Mouse (Mus musculus): ENCODE measurements at regions not wholly inside any gene's neighbourhood (a gene's known extent, or its start where the extent isn't known, plus 50 kb on each side); places are given as distances from the start of the nearest gene placed in this dataset.
"Not testable (repeated sequence)": the region's sequence is repeated elsewhere in the genome, so short reads cannot be mapped to it uniquely, and the experiment has no call there.

GRCm38 (mm10) chr14:9492228-9492627, 826.2 kb upstream of the 4930452B06Rik start:
- DNase-seq (ENCODE audit: low spot score) = no peak

- DNase-seq (ENCODE audit: low spot score) = no peak
These were observed 822.5 kb upstream of the 4930452B06Rik start for GRCm38 (mm10) chr14:9488585-9488984.

DNA sequence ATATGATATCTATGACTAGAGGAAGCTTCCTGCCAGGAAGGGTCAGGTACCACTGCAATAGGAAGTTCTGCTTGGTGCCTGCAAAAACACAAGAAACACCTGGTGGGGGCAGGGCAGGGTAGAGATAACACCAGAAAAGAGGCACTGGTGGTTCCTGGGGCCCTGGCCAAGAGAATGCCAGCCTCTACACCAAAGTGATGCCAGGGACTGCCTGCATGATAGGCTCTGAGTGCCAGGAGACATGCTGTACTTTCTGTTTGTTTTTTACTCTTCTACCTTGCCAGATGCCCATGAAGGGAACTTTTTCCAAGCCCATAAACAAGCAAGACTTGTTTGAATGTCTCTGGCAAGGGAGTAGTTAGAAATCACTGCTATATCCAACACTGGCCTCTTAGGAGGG, 812.9 kb upstream of the 4930452B06Rik start:
- no peak for DNase-seq (ENCODE audit: low spot score)

DNA sequence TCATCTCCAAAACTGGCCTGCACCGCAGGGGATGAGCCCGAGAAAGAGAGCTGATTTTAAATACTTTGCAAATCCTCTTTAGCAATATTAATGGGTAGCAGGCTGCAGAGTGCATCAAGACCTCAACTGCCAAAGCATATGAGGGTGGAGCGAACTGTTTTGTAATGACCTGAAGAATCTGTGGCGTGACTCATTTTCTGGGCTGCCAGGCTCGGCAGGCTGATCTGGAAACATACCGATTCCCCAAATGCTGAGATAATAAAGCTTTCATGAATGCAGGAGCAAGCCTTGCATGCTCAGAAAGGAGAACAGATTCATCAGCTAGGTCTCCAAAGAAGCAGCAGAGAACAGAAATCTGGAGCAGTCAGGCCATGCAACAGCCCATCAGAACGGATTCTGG, 809.1 kb upstream of the 4930452B06Rik start:
- DNase-seq (ENCODE audit: low spot score) = no peak

GRCm38 (mm10) chr14:9469686-9470085, 803.6 kb upstream of the 4930452B06Rik start:
- no peak for DNase-seq (ENCODE audit: low spot score)

- no peak for DNase-seq (ENCODE audit: low spot score)
These were observed 802.6 kb upstream of the 4930452B06Rik start for GRCm38 (mm10) chr14:9468654-9469053.

GRCm38 (mm10) chr14:9467690-9468458, 801.8 kb upstream of the 4930452B06Rik start:
- no peak for DNase-seq (ENCODE audit: low spot score)

DNA sequence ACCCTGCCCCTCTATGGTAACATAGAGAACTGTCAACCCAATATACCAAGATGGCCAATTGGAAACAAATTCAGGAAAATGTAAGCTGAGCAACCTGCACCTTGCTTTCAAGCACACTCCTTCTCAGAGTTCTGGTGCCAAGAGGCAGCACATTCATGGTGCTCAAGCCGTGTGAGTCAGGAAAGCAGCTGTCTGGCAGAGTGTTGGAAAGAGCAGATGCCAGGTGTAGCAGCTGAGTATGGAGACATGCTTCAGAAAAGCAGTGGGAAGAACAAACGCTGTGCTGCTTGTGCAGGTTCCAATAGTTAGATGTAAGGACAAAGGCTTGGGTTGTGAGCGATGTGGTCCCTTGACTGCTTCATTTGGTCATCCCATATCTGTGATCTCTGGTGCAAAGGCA, 794.0 kb upstream of the 4930452B06Rik start:
- DNase-seq (ENCODE audit: low spot score) = no peak

DNA sequence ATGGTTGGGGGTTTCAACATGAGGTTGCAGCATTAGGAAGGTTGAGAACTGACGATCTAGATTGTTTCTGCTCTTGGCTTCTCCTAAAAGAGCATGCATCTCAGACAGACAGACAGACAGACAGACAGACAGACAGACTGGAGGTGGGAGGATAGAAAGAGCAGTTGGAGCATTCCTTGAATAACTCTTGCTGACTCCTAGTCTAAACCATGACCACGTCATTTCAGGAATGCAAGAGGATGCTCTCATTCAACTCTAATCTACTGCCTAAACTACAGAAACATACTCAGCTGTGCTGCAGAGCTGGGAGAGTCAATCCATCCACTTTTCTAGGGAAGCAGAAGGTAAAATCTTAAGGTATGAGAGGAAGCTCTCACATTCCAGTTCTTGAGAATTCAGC, 792.8 kb upstream of the 4930452B06Rik start:
- no peak for DNase-seq (ENCODE audit: low spot score)

DNA sequence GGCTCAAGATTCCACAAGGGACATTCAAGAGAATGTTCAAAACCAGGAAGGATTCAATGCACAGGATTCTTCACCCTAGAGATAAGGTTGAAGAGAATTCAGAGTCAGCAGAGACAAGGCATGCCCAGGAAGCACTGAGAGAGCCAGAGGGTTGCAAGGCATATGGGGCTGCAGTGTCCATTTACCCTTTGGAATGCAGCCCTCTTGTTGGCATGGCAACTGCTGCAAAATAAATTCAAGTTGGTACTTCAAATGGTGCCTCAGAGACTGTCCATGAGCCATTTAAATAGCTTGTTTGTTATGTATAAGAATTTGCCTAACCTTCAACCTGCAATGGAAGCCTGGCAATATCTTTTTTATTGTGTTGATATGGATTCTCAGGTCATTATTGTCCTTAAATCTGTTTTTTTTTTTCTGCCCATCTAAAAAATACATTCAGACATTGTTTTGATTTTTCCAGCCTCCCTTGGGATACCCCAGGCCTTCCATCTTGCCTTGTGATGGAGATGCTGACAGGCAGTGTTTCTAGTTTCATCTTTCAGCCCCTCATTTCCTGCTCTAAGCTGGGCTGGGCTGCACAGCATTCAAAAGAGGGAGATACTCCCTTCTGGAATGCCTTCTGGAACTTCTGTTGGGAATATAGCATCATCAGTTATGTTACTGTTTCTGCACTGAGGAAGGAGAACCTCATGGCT, 791.9 kb upstream of the 4930452B06Rik start:
- no peak for DNase-seq (ENCODE audit: low spot score)

GRCm38 (mm10) chr14:9455986-9456385, 789.9 kb upstream of the 4930452B06Rik start:
- DNase-seq (ENCODE audit: low spot score) = no peak

DNA sequence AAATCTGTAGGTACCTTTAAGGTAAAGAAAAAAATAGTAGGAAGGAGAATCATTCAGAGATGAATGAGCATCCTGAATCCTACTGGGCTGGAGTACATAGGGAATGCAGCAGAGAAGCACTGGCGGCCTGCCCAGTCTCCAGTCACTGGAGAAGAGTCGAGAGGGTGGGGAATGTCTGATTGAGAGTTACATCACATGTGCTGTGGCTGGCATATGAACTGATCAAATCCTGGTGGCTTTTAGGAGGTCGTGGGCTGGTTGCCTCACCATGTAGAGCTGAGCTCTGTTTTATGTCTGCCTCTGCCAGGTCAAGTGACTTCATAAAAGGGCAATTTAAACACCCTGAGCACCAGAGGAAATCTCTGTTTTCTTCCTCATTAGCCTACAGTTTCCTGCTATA, 783.9 kb upstream of the 4930452B06Rik start:
- no peak for DNase-seq (ENCODE audit: low spot score)

DNA sequence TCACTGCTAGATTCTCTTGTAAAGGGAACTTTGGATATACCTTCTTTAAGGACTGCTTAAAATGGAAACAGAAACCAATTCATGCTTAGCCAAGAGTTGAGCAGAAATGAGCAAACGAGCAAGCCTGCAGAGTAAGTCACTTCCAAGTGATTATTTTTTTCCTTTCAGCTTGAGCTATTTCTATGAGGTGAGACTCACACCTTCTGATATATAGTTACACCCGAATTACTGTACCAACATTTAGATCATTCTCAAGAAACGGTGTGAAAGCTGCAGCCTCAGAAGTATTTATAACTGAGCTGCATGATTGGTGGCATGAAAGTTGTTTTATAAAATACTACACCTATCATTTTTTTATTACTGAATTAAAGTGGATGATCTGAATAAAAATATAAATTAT, 771.9 kb upstream of the 4930452B06Rik start:
- DNase-seq (ENCODE audit: low spot score) = no peak

GRCm38 (mm10) chr14:9435136-9435535, 769.1 kb upstream of the 4930452B06Rik start:
- DNase-seq (ENCODE audit: low spot score) = no peak

- no peak for DNase-seq (ENCODE audit: low spot score)
These were observed 767.1 kb upstream of the 4930452B06Rik start for GRCm38 (mm10) chr14:9433081-9433590.

GRCm38 (mm10) chr14:9431798-9432197, 765.8 kb upstream of the 4930452B06Rik start:
- DNase-seq (ENCODE audit: low spot score) = no peak

DNA sequence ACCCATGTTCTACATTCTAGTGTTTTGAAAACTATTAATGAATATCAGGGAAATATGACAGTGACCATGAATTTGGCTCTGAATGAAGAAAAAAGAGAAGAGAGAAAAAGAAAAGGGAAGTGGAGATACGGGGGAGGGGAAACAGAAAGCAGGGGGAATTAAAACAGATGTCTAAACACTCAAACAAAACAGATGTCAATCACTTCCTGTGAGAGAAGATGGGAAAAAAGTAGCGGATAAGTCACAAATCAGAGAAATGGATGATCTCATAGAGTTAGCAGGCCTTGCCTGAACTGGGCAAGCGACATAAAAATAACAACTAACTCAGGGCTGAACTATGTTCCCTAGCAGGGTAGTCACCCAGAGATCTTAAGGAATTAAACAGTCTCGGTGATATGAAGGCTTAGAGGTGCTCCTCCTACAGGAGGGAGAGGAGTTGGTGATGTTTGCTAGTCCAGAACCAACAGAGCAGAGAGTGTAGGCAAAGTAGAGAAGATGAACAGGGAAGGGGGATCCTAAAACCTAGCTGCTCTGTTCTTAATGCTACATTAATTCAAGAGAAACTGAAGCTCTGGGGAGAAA, 745.9 kb upstream of the 4930452B06Rik start:
- DNase-seq (ENCODE audit: low spot score) = no peak

GRCm38 (mm10) chr14:9403688-9404087, 737.6 kb upstream of the 4930452B06Rik start:
- no peak for DNase-seq (ENCODE audit: low spot score)

DNA sequence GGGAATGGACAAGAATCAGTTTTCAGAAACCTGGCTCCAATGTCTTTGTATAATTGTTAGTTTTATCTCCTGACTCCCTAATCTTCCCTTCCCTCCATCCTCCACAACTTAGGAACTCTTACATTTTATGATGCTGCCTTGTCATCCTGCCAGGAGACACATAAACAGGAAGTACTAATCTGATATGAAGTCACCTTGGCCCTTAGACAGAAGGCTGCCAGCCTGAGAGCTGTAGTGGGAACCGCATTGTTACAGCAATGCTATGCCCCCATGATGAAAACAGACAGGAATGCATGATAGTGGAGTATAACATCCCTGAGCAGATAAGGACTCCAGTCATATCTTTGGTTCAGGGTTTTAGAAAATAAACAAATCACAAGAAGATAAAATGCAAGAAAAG, 734.8 kb upstream of the 4930452B06Rik start:
- no peak for DNase-seq (ENCODE audit: low spot score)

DNA sequence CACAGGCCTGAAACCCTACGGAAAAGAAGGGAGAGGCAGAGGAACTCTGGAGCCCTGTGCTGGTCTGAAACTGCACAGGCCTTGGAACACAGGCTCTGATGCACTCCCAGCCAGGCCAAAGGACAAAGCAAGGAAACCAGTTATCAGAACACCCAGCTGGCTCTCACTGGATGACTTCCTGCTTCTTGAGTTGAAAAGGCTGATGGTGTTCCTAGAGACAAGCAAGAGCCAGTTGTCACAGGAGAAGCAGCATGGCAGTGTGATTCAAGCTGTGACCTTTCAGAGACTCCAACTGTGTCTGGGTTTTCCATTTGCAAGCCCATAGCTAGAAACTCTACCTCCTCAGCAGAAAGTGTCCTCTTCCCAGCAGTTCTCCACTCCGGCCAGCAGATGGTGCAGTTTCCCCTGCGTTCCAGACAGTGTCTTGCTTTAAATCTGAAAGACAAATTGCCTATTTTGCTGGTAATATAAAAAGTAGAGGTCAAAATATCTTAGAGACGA, 727.3 kb upstream of the 4930452B06Rik start:
- peak; percentile 3 for DNase-seq (ENCODE audit: low spot score)

DNA sequence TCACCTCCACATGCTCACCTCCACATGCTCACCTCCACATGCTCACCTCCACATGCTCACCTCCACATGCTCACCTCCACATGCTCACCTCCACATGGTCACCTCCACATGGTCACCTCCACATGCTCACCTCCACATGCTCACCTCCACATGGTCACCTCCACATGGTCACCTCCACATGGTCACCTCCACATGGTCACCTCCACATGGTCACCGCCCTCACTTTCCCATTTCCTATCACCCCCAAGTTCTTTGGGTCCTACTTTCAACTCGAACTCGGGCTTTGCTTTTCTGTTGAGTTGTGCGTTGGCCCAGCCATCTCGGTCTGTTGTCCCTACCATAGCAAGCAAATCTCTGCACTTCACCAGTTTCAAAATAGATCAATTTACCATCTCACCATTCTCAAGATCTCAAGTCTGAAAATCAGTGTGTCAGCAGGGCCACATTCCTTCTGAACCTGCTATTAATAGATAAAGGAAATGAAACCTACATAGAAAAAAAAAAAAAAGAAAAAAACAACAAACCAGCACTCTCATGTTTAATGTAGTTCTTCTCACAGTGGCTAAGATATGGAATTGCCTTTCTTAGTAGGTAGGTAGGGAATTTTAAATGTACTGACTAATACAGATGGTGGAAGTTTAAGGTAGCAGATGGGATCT, 724.0 kb upstream of the 4930452B06Rik start:
- not testable (repeated sequence) for DNase-seq (ENCODE audit: low spot score)

GRCm38 (mm10) chr14:9389180-9389579, 723.1 kb upstream of the 4930452B06Rik start:
- no peak for DNase-seq (ENCODE audit: low spot score)
